Mouse (Mus musculus) heart, postnatal 10 days (tissue): Measurements from ENCODE around the gene Jdp2. TPM values are rescaled to one million over a fixed set of nuclear protein-coding genes. Genes with fewer than 3 reads are reported as not detected.
"Not testable (repeated sequence)": the region's sequence is repeated elsewhere in the genome, so short reads cannot be mapped to it uniquely, and the experiment has no call there.

Source experiments
- DNase-seq, 2 experiments: peaks; one replicate each; pipeline ENCODE4 v3.0.0; 2021
- intact Hi-C: fragments of 180-260 bp; cut with DNase I; formaldehyde crosslinking; loops from one replicate; pipeline ENCODE4 v1.15.1; 2025
- total RNA-seq, 2 experiments: library from RNA; stranded (reverse); gene quantifications; 2 replicates each; pipeline ENCODE4 v1.2.3; 2021

Jdp2 gene
- total RNA-seq, 2 experiments from 2014 or later: 12.6 to 20.2 TPM

DNA sequence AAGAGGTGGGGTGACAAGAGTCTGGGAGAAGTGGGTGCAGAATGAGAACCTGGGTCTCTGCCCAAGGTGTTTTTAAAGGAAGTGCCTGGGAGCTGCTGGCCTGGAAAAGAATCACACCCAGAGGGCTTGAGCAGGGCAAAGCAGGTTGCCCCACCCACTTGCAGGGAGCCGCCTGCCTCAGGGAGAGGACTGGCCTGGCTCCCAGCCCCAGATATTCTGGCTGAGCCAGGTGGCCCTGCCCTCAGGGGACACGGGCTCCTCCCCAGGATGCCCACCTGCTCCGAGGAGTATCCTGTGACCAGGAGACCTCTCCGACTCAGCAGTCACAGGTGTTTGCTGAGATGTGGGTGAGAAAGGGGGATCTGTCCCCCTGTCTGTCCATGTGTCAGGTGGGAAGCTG is 32.4 kb downstream of the Jdp2 start:
- no peak for DNase-seq

DNA sequence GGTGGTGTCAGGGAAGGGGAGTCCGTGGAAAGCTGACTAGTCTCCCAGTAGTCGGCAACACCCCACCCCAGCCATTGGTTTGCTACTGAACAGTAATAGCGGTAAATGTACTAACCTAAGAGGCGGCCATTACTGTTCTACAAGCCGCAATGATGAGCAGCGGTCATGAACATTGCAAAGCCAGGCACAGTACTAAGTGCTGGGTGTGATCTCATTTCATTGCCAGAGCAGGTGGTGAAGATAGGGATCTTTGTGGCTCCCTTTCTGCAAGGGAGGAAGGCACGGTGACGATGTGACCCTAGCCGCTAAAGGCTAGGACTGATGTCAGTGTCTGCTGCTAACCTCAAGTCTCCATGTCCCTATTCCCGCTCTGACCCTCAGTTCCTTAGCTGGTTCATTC is 33.5 kb downstream of the Jdp2 start:
- no peak for DNase-seq
- intact Hi-C loops: no loop called here

More for the DNA sequence above, 32.4 kb downstream of the Jdp2 start:
- intact Hi-C loops: no loop called here

DNA sequence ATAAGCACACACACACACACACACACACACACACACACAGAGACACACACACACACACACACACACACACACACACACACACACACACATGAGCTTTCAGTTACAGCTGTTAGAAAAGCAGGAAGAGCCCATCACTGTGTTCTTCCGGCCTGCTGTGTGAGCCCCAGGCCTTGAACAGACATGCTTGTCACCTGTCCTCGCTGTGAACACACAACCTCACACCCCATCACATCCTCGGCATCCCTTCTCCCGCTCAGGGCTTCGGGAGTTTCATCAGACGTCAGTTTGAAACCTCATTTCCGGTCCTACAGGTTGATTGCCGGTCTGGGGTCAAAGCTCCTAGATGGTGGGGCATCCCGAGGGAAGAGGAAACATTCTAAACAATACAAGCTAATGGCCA is 39.1 kb downstream of the Jdp2 start:
- no peak for DNase-seq
- intact Hi-C loops: loop anchor here (1.0 kb wide), 1 partner anchor 19 kb away; no protein-coding TSS in a partner anchor

DNA sequence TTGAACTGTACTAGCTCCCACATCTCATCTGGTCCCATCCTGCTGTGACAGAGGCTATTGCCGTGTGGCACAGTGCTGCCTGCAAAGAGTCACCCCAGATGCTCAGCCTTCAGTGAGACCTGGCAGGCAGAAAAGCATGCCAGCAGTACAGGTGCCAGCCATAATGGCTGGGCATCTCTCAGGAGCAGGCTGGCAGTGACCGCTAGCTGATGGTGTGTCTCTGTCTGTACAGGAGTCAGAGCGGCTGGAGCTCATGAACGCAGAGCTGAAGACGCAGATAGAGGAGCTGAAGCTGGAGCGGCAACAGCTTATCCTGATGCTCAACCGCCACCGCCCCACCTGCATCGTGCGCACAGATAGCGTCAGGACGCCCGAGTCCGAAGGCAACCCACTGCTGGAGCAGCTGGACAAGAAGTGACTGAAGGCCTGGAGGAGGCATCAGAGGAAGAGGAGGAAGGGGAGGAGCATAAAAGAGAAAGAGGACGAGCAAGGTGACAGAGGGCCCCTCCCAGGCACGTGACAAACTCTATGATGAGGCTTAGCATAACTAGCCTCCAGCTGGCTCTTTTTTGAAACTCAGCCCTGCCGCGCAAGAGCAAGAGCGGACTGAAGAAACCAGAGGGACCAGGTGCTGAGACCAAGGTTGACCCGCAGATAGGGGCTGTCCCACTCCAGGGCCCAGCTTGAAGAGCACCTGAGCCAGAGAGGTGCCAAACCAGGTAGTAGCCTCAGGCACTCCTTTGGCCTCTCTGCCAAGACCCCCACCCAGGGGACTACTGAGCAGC is 39.9 kb downstream of the Jdp2 start:
- DNase-seq: no peak
- intact Hi-C loops: loop anchor here (1.0 kb wide), 1 partner anchor 19 kb away; no protein-coding TSS in a partner anchor

DNA sequence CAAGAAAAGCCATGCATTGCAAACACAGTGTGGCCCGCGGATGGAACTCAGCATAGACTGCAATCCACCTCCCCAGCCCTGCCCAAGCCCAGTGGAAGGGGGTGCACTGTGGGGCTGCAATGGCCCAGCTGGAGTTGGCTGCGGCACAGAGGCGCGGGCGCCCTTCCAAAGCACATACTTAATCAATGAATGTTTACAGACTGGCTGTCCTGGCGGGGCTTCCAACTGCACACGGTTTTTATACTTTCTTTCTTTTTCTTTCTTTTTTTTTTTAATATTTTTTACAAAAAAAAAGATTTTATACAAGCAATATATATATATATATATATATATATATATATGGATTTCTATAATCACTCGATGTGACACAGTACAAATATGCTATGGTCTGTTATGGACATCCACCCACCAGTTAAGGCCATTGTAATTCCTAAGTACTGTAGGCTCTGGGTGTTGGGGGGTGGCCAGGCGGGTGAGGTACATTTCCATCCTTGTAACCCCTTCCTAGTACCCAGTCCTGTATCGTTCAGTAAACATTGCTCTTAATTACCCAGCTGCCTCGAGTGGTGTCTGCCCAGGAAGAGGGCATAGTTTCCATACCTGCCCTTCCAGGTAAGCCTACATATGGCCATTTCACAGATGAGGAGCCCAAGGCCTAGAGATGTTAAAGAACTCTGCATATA is 40.6 kb downstream of the Jdp2 start:
- peak; percentile 60 to 70 for DNase-seq
- intact Hi-C loops: loop anchor here (5.0 kb wide), 1 partner anchor 42 kb away; the partner anchor contains the start of gene Jdp2

DNA sequence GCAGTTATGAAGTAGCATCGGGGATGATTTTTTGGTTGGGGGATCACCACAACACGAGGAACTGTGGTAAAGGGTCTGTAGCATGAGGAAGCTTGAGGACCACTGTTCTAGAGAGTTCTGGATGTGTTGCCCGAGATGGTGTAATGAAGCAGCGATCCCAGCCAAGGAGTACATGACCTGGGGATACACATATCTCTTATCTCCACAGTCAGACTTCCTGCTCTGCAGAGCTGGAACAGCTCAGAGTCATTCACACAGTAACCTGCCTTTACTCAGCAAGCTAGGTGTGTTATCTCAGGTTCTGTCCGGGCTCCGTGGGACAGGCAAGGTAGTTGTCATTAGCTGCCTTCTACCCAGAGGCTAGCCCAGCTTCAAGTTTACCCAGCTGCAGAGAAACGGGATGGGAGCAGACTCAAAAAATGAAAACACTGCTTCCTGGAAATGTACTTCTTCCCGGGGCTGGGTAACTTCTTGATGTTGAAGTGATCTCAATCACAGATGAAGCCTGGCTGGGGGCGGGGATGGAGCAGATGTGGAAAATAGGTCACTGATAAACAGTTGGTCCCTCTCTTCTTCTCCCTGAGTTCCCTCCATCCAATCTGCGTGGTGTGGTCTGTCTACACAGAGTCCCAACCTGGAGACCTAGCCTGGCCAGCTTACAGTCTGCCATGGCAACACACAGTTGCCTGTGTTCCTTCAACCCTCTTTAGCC is 42.2 kb downstream of the Jdp2 start:
- intact Hi-C loops: loop anchor here (5.0 kb wide), 1 partner anchor 44 kb away; the partner anchor contains the start of gene Jdp2
- peak; percentile 31 to 37 for DNase-seq

DNA sequence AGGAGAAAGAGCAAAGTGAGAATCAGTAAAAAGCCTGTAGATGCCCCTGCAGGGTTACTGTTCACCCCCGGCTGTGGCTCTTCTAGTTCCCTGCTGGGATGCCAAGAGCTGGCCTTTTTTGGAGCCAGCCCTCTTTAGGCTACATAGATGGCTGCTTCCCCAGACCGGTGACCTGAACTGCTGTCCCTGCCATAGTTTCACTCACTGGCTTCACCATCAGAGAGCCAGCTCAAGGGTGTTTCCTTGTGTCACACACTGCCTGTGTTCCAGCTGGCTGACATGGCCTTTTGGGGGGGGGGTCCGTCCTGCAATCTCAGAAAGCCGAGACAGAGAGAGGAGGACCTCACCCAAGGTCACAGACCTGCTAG is 42.7 kb downstream of the Jdp2 start:
- DNase-seq: peak; percentile 47 to 53
- intact Hi-C loops: loop anchor here (5.0 kb wide), 1 partner anchor 44 kb away; the partner anchor contains the start of gene Jdp2

DNA sequence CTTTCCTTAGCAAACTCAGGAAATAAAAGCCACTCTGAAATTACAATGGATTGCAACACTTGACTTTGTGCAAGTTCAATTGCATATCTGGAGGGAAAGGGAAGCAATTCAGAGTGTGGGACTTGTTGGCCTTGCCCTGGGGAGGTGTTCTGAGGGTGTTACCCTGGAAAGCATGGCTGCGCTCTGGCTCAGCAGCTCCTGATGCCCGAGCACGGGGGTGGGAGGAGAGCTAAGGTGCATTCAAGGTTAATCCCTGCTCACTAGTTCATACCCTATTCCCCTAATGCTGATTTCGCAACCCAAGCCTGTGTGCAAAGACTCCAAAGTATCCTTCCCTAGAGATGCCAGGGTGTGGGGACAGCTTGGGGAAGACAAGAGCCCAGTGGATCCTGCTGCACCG is 44.9 kb downstream of the Jdp2 start:
- no peak for DNase-seq
- intact Hi-C loops: loop anchor here (5.0 kb wide), 1 partner anchor 46 kb away; the partner anchor contains the start of gene Jdp2

DNA sequence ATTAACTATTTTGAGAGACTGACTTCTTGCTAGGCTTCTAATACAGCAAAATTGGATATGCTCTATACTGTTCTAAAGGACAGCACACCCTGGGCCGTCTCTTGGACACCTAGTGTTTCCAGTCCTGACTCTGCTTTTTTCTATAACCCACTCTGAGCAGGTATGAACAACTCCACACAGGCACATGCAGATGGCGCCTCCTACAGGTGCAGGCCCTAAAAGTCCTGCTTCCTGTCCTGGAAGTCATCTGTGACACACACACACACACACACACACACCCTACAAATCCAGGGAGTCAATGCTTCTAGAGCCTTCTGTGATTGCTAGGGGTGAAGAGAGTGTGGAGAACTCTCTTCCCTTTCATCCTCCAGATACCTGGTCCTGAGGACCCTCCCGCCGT is 46.8 kb downstream of the Jdp2 start:
- DNase-seq: peak; percentile 45 to 53
- intact Hi-C loops: no loop called here

DNA sequence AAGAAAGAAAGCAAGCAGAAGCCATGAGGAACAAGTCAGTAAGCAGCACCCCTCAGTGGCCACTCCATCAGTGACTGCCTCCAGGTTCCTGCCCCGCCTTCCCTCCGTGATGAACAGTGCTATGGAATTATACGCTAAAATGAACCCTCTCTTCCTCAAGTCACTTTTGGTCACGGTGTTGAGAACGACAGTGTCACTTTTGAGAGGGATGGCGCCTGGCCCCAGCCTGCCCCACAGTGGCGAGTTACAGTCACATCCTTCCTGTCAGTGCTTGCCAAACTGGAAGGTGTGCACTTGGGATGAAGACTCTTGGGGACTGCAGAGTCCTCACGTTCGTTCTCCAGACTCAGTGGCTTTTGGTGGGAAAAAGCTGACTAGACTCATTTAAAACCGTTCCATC is 48.5 kb downstream of the Jdp2 start:
- intact Hi-C loops: loop anchor here (1.0 kb wide), 1 partner anchor 150 kb away; no protein-coding TSS in a partner anchor
- peak; percentile 32 to 50 for DNase-seq

DNA sequence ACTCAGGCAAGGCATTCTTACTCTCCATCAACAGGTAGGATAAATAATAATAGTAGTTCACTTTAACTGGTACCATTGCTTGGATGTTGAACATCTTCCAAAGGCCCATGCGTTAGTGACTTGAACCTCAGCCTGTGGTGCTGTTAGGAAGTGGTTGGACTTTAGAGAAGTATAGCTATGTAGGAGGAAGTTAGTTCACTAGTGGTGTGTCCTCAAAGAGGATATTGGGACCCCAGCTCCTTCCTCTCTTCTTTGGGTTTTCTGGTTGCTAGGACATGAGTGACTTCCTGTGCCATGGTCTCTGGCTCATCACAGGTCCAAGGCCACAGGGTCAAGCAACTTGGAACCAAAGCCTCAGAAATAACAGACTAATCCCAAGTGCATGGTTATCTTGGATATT is 49.1 kb downstream of the Jdp2 start:
- intact Hi-C loops: loop anchor here (1.0 kb wide), 1 partner anchor 151 kb away; no protein-coding TSS in a partner anchor
- DNase-seq: no peak

DNA sequence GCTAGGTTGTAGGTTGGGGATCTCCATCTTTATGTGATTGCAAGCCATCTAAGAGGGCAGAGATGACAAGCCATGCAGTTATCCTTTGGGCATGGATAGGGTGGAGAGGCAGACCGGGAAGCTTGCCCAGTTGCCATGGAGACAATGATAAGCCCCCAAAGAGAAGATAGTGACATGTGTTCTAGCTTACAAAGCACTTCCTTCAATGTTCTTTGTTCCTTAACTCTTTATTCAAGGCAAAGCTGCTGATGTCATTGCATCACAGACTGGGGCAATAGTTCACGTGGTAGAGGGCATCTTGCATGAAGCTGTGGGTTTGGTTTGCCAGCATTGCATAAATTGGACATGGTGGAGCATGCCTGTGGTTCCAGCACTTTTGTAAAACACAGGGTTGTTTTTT is 60.5 kb downstream of the Jdp2 start:
- peak; percentile 52 to 59 for DNase-seq
- intact Hi-C loops: no loop called here

DNA sequence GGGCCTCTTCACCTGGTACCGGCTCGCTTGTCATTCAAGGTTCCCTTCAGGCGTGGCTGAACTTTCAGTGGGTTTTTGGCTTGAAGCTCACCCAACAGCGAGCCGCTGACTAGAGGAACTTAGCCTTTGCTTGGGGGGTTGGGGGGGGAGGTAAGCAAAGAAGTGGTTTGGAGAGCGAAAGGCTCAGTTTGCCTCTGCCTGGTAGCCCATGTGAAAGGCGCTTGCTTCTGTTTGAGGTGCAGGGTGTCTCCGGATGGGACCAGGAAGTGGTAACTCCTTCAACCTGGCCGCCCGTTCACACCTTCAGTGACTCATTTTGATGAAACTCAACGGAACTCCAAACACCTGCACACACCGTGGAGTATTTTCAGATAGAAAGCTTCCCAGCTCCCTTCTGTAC is 62.0 kb downstream of the Jdp2 start:
- DNase-seq: no peak
- intact Hi-C loops: no loop called here

DNA sequence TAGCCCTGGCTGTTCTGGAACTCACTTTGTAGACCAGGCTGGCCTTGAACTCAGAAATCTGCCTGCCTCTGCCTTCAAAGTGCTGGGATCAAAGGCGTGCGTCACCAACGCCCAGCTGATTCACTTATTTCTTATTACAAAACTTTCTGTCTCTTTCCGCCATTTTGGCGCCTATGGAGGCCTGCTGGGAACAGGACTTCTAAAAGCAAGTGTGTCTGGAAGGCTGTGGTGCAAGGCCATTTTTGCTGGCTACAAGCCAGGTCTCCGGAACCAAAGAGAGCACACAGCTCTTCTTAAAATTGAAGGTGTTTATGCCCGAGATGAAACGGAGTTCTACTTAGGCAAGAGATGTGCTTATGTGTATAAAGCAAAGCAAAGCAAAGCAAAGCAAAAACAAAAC is 63.4 kb downstream of the Jdp2 start:
- DNase-seq, intact Hi-C loops: not testable (repeated sequence)

DNA sequence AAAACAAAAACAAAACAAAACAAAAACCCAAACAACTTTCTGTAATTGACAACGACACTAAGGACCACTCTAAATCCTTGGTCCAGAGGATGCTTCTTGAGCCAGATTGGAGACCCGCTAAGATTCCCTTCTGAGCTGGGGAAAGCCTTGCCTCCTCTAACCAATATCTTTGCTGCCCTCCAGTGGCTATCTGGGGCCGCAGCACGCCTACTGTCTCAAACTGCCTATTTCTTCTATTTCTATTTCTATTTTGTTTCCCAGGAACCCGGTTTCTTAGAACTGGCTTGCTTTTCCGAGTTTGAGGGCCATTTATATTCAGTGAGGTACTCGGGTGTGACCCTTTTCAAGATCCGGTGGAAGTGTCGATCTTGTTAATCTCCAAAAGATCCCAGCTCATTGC is 64.1 kb downstream of the Jdp2 start:
- intact Hi-C loops: loop anchor here (1.0 kb wide), 2 partner anchors 155 to 167 kb away; no protein-coding TSS in a partner anchor
- peak; percentile 80 to 89 for DNase-seq

DNA sequence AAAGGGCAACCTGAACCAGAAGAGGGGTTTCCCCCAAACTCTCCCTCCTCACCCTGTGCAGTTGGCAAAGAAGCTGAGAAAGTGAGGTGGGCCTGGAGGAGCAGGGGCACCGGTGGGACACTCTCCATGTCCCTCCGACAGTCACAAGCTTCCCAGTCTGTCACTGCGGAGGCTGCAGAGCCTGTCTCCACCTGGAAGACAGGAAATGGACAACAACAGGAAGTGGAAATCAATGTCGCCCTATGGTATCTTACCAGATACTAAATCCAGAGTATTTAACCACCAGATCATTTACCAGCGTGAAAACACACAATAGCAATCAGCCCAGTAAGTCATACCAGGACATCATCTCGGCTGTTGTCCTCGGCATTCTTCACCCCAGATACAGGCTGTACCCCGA is 67.3 kb downstream of the Jdp2 start:
- DNase-seq: no peak
- intact Hi-C loops: no loop called here

DNA sequence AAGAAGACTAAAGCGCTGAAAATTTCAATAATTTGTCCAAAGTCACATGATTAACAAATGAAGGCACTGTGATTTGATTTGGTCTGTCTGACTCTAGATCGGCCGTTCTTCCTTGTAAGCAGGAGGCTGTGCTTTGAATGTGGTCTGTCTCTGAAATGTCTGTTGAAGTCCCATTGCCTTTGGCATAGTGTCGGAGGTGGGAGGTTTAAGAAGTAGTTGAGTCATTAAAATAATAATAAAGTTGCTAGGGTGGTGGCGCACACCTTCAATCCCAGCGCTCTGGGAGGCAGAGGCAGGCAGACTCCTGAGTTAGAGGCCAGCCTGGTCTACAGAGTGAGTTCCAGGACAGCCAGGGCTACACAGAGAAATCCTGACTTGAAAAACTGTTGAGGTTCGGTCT is 68.2 kb downstream of the Jdp2 start:
- intact Hi-C loops: no loop called here

DNA sequence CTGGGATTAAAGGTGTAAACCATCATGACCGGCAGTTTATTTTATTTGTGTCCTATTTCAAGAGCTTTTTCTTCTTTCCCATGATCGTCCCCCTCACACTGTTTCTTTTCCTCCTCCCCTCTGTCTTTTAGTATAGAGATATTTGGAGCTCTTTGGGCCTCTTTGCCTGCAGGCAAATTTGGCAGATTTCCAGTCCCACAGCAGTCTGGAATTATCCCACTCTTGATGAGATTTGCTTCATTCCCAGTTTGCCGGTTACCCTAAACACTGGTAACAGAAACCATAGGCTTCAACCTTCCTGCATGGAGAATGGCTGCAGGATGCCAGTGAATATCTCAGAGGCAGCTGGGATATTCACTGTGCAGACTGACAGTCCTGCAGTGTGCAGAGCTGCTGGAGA is 69.9 kb downstream of the Jdp2 start:
- intact Hi-C loops: no loop called here

More for the DNA sequence above, 68.2 kb downstream of the Jdp2 start:
- DNase-seq: no peak

DNA sequence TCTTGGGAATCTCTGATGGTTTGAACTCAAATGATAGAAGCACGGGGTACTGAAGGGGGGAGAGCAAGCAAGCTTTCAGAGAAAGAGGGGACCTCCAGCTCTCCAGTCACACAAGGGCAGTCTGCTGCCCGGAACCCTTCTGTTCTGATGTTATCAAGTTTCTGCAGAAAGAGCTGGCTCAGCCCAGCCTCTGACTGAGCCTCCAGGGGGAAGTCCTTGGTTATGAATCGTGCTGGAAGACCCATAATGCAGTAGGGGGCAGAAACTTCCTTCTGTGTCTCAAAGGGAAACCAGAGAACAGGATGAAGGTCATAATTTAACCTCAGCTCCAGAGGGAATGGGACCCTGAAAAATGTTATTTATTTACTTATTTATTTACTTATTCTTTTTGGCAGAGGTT is 71.3 kb downstream of the Jdp2 start:
- intact Hi-C loops: no loop called here
- DNase-seq: no peak

More for the DNA sequence above, 69.9 kb downstream of the Jdp2 start:
- no peak for DNase-seq

DNA sequence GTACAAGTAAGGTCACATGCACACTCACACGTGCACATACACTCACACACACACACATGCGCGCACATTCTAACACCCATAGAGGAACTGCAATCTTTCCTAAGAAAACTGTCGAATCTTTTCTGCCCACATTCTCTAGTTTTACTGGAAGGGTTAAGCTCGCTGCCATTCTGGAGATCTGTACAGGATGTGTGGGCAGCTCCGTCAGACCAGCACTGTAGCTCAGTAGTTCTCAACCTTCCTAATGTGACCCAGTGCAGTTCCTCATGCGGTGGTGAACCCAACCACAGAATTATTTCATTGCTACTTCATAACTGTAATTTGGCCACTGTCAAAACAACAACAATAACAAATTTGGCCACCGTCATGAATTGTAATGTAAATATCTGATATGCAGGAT is 75.1 kb downstream of the Jdp2 start:
- DNase-seq: no peak
- intact Hi-C loops: no loop called here

DNA sequence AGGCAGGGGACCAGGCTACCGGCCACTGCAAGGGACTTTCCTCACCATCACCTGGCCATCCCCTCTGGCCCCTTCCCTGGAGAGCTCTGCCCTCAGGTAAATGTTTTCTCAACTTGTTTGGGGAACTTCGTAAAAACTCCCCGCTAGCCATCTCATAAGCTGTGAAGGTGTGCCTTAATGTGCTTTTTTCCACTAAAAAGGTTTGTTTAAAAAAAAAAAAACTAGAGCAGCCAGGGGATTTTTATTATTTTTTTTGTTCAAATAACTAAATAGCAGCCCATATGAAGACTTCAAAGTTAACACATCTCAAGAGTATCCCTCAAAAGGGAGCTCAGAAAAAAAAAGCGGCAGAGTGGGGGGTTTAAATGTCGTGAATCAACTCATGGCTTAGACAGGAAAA is 80.3 kb downstream of the Jdp2 start:
- DNase-seq: no peak
- intact Hi-C loops: no loop called here
